Mouse (Mus musculus) left cerebral cortex, adult 18-20 months (tissue): ENCODE data around the gene Serpinh1. TPM values are rescaled to one million over a fixed set of nuclear protein-coding genes. Genes with fewer than 3 reads are reported as not detected.

Source experiments
- DNase-seq, 2 experiments: peaks; one replicate each; pipeline ENCODE4 v3.0.0; 2021 to 2022; ENCODE audit warnings: low spot score in 2 of 2, mixed read lengths in 1 of 2
- total RNA-seq, 2 experiments: library from RNA; stranded (reverse); gene quantifications; 2 replicates each; pipeline ENCODE4 v1.2.3; 2021

The Serpinh1 gene
- total RNA-seq, 2 experiments from 2014 or later = 20.2 to 23.6 TPM

DNA sequence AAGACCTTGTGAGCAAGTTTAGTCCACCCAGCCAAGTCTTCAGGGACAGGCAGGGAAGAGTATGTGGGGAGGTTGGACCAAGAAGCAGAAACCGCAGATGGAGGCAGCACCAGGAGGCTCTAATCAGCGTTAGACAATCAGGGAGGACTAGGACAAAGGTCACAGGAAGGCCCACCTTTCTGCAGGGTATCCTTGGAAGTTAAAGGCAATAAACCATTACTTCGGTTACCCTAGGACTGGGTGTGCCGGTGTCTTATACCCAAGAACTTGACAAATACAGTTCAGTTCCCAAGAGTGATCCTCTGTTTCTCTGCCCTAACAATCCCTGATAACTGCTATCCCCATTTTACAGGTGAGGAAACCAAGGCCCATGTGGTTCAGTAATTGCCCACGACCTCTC, 23.0 kb downstream of the Serpinh1 start:
- no peak for DNase-seq

DNA sequence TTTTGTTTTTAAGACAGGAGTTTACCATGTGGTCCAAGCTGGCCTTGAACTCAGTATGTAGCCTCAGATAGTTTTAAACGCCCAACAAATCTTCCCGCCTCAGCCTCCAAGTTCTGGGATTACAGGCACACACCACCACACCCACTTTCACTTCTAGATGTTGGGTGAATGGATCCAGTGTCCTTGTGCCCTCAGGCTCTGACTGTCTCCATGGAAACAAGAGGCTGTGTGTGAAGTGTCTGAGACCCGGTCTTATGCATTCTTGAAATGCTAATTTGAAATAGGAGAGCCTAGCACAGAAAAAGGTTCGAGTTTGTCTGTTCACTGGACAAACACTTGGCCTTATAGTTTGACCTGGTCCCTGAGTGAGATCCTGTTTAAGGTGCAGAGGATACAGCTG, 24.2 kb downstream of the Serpinh1 start:
- no peak for DNase-seq

DNA sequence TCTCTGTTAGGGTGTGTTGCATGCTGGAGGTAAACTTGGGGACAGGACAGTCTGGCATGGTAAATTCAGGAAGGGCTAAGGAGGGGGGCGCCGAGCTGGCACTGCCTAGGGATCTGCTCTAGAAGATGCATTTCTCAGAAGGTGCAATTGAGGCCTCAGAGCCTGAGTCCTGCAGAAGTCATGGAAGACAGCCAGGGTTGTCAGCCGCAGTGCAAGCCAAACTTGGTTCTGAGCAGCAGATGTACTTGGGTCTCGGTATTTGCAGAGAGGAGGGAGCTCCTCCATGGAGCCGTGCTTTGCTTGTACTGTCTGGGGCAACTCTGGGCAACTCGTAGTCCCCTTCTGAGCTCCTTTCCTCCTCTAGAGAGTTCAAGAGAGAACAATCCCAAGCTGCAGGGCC, 26.9 kb downstream of the Serpinh1 start:
- DNase-seq = no peak

DNA sequence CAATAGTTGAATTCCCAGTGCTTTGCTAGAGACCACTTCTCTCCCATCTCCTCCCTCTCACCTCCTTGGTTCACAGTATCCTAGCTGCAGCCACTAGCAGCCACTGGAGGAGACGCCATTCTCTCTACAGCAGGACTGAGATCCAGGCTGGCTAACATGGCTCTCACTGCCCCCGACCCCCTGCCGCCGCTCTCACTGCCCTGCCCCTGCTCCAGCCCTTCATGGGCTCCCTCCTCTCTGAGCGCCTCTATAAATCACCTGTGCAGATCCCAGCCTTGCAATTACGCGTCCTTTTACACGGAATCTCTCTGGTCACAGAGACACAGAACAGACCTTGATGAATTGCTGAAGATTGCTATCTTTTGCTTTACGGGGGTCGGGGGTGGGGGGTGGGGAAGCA, 28.2 kb downstream of the Serpinh1 start:
- DNase-seq = no peak

DNA sequence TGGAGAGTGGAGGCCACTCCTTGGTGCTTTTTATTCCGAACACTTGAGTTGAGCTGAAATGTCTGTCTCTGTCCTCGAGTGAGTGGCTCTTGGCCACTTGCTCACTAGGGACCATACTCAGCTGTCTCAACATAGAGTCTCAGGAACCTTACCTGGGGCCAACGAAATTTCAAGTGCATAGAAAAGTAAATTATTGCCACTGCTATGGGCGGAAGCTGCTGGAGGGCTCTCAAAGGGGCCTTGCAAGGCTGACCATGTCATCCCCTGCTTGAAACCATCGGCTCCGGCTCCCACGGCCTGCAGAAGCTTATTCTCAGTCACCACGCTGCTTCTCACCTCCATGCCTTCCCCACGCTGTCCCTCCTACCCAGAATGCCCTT, 29.7 kb downstream of the Serpinh1 start:
- DNase-seq = no peak

DNA sequence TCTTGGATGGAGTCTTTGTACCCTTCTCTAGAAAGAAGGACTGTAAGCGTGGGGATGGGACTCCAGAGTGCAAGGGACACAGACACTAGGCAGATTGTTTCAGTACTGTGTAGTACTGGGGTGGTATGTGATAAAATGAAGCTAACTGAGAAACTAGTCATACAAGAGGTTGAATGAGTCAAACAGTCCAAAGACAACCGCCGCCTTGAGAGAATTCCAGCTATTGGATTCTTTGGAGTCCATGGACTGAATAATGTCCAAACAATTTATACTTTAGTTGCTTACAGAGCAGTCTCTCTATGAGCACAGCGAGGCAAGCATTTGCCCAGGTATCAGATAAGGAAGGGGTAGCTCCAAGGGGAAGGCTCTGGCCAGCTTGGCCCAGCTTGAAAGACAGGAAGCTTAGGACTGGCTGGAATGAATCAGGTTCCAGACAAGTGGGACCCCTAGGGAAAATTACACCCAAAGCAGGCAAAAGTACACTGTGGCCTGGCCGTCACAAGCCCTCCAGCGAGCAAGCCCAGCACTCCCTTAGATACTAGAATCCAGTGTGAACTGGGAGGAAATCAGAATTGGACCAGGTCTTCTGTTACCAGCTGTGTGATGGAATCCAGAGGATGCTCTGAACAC, 30.2 kb downstream of the Serpinh1 start:
- no peak for DNase-seq

DNA sequence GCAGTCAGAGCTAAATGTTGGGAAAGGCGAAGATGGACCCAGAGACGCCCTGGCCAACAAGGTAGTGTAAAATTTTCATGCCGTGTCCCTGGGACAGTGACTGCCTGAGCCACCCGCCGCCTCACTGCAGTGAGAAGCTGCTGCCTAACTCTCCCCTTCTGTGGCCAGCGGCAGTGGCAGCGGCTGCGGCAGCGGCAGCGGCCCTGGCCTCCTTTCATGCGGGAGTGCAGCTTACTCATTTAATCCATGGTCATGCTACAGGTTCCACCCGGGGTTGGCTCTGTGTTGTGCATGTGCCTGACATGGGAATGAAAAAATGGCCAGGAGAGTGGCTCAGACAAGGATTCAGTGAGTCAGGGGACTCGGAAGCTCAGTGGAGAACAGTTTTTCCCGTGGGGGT, 32.5 kb downstream of the Serpinh1 start:
- no peak for DNase-seq

DNA sequence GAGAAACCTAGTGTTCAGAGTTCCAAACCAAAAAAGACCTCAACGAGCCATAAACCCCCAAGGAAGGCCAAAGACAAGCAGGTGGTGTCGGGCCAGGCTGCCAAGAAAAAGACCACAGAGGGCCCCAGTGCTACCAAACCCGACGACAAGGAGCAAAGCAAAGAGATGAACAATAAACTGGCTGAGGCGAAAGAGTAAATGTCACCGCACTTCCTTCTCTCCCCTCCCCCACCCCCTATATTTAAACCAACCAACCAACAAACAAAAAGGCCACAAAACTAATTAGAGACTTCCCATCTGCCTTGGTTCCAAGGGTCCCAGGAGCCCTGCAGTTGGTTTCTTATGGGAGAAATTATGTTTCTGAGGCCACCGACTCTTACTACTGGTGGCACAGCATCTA, 35.6 kb downstream of the Serpinh1 start:
- DNase-seq = no peak

DNA sequence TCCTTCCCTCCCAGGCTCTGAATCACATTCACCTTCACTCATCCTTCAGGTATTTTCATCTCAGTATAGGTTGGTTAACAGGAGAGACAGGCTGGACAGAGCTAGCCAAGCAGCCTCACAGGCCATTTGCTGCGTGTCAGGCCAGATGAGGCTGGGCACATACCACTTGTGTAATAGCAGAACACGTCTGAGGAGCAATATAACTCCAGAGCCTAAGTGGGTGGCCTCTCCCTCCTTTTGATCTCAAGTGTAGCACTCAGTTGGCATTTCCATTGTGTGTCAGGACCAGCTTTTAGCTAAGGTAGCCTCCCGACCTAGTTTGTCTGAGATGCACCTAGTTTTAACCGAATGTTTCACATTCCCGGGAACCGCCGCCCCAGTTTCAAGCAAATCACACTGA, 36.8 kb downstream of the Serpinh1 start:
- DNase-seq = no peak

DNA sequence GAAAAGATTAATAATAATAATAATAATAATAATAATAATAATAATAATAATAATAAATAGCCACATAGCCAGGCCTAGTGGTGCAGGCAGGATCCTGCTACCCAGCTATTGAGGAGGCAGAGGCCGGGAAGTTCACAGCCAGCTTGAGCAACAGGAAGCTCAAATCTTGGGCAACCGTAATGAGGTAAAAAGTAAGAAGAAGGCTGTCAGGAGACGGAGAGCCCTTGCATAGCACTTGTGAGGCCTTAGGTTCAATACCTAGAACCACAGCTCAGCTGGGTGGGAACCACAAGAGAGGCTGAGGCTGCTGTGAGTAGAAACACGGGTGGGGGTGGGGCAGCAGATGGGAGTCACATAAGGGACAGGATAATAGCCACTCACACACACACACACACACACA, 38.5 kb downstream of the Serpinh1 start:
- no peak for DNase-seq

DNA sequence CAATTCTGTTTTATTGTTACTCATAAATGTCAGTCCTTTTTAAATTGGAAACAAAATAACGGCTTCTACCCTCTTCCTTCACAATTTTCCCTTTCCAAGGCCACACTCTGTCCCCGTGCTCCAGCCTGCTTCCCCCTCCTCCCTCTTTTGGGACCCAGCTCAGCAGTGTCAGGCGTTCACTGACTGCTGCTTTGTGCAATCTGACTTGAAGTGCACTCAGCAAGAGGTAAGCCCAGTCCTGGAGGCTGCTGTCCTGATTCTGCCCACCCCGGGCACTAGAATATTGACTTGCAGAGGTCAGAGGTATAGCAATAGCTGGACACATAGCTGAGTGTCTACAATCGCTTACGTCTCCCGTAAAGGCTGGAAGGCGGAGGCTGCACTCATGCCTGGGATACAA, 39.8 kb downstream of the Serpinh1 start:
- DNase-seq = no peak

DNA sequence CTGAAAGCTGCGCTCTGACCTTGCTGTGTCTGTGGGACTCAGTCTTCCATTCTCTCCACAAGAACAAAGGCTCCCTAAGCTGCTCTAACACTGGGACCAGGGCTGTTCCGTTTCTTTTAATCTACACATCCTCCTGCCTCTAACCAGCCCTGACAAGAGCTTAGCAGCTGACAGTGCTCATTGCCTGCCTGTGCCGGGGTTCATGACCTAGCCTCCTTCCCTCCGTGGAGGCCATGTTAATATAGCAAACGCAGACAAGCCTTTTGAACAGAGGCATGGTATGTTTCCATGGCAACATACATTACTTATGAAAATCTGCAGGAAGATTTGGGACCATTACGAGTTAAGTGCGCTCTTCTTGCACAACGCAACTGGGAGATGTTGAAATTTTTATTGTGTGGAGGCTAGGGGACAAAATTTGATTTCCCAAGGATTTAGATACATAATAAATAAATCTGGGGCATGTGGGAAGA, 40.3 kb downstream of the Serpinh1 start:
- DNase-seq = no peak

DNA sequence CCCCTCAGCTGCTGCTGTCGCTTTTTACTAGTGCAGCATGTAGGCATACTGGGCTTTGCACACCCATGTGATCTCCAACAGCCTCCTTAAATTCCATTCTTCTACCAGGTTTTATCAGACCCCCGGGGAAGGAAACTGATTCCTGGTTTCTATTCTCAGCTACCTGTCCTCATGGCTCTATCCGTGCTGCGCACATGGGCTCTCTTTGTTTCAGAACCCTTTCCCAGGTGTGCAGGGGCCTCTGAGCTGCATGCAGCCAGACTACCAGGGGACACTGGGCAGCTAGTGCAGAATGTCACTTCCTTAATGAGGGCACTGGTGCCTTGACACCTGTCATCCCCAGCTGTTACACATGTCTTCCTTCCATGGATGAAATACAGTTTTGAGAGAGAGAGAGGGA, 41.0 kb downstream of the Serpinh1 start:
- DNase-seq = no peak

DNA sequence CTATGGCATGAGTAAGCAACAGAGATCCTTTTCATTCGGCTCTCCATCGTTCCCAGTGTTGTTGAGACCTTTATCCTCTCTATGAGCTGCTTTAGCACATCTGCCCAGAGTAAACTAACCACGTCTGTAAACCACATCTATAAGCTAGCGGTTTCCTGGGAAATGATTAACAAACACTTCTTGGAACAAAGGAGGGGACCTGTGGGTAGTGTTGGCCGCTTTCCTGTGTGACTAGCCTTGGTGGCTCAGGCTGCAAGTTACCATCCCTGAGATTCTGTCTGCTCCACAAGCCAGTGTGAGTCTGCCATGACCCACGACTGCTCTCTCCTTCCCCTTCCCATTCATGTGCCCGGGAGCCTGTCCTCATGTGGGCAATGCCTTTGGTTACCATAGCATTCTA, 41.6 kb downstream of the Serpinh1 start:
- DNase-seq = no peak

DNA sequence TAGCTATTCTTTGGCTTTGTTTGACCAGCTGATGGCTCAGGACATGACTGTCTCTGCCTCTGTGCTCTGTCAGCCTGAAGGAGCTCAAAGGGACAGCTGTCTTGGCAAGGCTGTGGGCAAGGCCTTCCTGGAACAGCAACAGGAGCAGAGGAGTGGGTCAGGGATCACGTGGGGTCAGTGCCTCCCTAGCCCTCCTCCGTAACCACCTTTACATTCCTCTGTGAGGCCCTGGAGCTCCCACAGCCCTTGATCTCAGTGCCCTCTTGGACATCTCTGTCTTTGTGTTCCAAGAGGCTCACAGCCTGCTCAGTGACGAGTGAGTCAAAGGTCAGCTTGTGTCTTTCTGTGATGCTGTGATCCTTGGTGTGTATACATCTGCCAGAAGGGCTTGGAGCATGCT, 46.4 kb downstream of the Serpinh1 start:
- DNase-seq = no peak

DNA sequence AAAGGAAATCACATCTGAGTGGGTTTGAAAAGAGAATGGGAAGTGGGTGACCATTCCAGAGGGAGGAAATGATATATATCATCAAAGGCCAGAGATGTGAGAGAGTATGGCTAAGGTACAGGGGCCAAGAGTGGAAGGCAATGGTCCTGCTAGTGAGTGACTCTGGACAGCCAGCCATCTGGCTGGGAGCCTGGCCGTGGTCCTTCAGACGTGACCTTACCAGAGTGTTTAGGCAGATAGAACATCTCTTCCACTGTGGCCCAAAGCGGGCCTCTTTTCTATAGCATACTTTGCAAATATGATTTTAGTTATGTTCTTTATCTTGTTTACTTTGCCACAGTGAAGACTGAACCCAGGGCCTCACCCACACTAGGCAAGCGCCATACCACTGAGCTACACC, 47.4 kb downstream of the Serpinh1 start:
- DNase-seq = no peak

DNA sequence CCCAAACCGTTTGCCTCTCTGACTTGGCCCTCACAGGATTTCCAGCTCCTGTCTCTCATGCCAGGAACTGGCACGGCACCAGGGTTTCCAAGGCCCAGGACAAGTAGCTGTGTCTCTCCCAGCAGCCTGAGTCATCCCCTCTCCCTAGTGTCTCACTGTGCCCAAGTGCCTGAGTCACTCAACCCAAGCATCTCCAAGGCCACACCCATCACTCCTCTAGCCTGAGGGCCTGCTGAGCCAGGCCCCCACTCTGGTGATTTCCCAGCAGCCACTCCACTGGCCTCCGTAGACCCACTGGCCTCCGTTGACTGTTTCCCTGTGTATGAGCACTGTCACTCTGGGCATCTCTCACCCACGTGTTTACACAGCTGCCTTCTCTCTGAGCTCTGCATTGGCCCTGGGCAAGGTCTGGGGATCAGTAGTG, 48.1 kb downstream of the Serpinh1 start:
- DNase-seq = peak; percentile 68 to 69

DNA sequence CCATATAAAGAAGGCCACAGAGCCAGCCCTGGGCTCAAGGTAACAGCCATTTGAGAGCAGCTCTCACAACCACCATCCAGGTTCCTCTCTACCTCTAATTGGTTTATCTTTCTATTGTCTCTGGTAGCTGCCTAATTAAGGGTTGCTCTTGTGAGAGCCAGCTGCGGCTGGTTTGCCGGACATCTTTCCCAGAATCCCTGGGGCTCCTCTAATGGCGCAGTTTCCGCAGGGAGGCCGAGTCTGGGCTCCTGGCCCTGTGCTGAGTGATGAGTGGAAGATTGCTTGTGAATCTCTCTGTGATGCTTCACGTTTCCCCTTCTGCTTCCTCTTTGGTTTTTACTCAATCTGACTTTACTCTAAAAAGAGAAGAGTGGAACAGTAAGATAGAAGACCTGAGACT, 49.0 kb downstream of the Serpinh1 start:
- no peak for DNase-seq

DNA sequence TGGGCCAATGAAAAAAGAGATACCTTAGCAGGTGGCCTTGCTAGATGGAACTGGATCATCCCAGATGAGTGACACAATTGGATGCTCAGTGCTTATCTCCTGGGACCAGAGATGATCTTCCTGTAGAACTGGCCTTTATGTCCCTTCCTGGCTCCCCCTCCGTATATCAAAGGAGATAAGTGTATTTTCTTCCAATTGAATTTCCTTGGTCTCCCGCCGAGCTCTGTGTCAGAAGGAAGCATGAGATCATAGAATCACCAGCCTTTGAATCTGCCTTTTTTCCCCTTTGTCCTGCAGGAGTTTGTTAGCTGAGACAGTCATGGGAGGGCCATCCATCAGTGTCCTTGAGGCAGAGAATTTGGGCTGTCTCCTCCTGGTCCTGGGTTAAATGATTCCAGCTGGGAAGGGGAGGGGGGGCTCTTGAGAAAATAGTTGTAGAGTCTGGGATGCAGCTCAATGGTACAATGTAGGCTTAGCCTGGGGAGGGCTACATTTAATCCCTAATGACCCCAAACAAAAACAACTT, 52.3 kb downstream of the Serpinh1 start:
- DNase-seq = no peak
